21 mouse cellular contexts compared by ENCODE assay signal in genomic region chr4:119447786-119448185, GRCm38 (mm10). TPM values are rescaled to one million over a fixed set of nuclear protein-coding genes. Genes with fewer than 3 reads are reported as not detected.
DNase-seq lines count a peak whose midpoint lies in the region; ATAC-seq and TF ChIP-seq lines count a peak whose summit lies in the region.
"Had no signal": no experiment of that assay in that cellular context is flagged by ENCODE, and none has a peak within 500 bp of the region (broad histone marks: within the 10 kb centered on the region; RNA-seq: fewer than 3 reads in every experiment).

No protein-coding gene starts in this region.

- no peaks in the 10 kb centered on the region for H3K9me3 ChIP-seq in lung, postnatal 0 days (ENCODE audit: low read length)
- H3K9me3 ChIP-seq: embryonic facial prominence, embryonic 10.5 days; embryonic facial prominence, embryonic 12.5 days; forebrain, embryonic 13.5 days; forebrain, embryonic 15.5 days had no signal

- no peak overlapping the region for H3K27ac ChIP-seq in lung, postnatal 0 days (ENCODE audit: low read length)
- H3K27ac ChIP-seq: embryonic facial prominence, embryonic 10.5 days; embryonic facial prominence, embryonic 12.5 days; forebrain, embryonic 13.5 days; forebrain, embryonic 15.5 days had no signal

- 46% methylated on average over 3 of the region's 3 CpGs for WGBS in lung, postnatal 0 days

- no peak overlapping the region for H3K4me2 ChIP-seq in lung, postnatal 0 days (replicated peaks; ENCODE audit: low read depth, low read length)
- H3K4me2 ChIP-seq: embryonic facial prominence, embryonic 12.5 days; forebrain, embryonic 13.5 days; forebrain, embryonic 15.5 days had no signal

- TF ChIP-seq EP300 in lung, postnatal 0 days (IDR thresholded peaks at IDR 0.05), result no peak

- no peak for TF ChIP-seq CTCF in lung, postnatal 0 days (IDR thresholded peaks at IDR 0.05)

- peak; percentile 67 for DNase-seq in adrenal gland, adult 2 months
- DNase-seq in adrenal gland, adult 18-20 months (ENCODE audit: low spot score in 2 of 2), result no peak
- peak; percentile 80 for DNase-seq in heart, adult 11 months
- DNase-seq in heart, postnatal 36 days, result no peak
- peak; percentile 54 for DNase-seq in adrenal gland, postnatal 14 days
- DNase-seq in lung, postnatal 0 days (ENCODE audit: low spot score), result no peak
- no peak for DNase-seq in frontal cortex, postnatal 10 days (ENCODE audit: low spot score in 2 of 2)
- DNase-seq: cerebellum, adult 11-12 months; cerebellum, adult 2 months; cerebellum, adult 9-10 months; cerebellum, postnatal 10 days; cerebellum, postnatal 25 days; forebrain, postnatal 0 days had no signal

- H3K27me3 ChIP-seq in lung, postnatal 0 days (replicated peaks; ENCODE audit: insufficient read depth, low read length), result no peaks in the 10 kb centered on the region
- H3K27me3 ChIP-seq: embryonic facial prominence, embryonic 12.5 days; forebrain, embryonic 13.5 days; forebrain, embryonic 15.5 days had no signal

- no peaks in the 10 kb centered on the region for H3K4me1 ChIP-seq in lung, postnatal 0 days (ENCODE audit: insufficient read depth, low read depth, low read length)
- H3K4me1 ChIP-seq: embryonic facial prominence, embryonic 12.5 days; forebrain, embryonic 13.5 days; forebrain, embryonic 15.5 days had no signal

- H3K4me3 ChIP-seq in lung, postnatal 0 days (ENCODE audit: low read depth, low read length), result no peak overlapping the region
- H3K4me3 ChIP-seq: embryonic facial prominence, embryonic 10.5 days; embryonic facial prominence, embryonic 12.5 days; forebrain, embryonic 13.5 days; forebrain, embryonic 15.5 days had no signal

- H3K36me3 ChIP-seq in lung, postnatal 0 days (ENCODE audit: insufficient read depth, low read length), result no peaks in the 10 kb centered on the region
- H3K36me3 ChIP-seq: embryonic facial prominence, embryonic 10.5 days; embryonic facial prominence, embryonic 12.5 days; forebrain, embryonic 15.5 days had no signal

- no peak overlapping the region for H3K9ac ChIP-seq in lung, postnatal 0 days (replicated peaks; ENCODE audit: low read depth)
- H3K9ac ChIP-seq: embryonic facial prominence, embryonic 12.5 days; forebrain, embryonic 13.5 days; forebrain, embryonic 15.5 days; forebrain, postnatal 0 days had no signal

- intact Hi-C loops in heart, postnatal 36 days (cut with DNase I), result no loop called here

- no peak for ATAC-seq in lung, postnatal 0 days
- ATAC-seq: forebrain, embryonic 13.5 days; forebrain, embryonic 15.5 days; forebrain, postnatal 0 days had no signal

RNA-seq across cellular contexts. Expression of gene Zmynd12, which starts 25.2 kb away (rescaled TPM):
- 1 to 10 TPM; 3.0 to 3.3 TPM for total RNA-seq in adrenal gland, adult 2 months (2021)
- 5.5 and 7.9 TPM in 2 replicates for polyA plus RNA-seq in adrenal gland, adult 2 months (2012; rRNA removed)
- 1 to 10 TPM; 2.6 to 2.8 TPM for total RNA-seq in adrenal gland, adult 18-20 months (2021)
- total RNA-seq in heart, postnatal 36 days (2021), result not detected
- 1.1 and 1.6 TPM in 2 replicates for total RNA-seq in adrenal gland, postnatal 14 days (2021)
- polyA plus RNA-seq in lung, postnatal 0 days (2015; fragmentation: Nextera tagmentation; extraction: Ambion mirVana), result 2.9 and 3.3 TPM in 2 replicates
- total RNA-seq: ES-E14, MEL had no signal
- polyA plus RNA-seq: C2C12; forebrain, embryonic 11.5 days had no signal

RNA-seq across cellular contexts. Expression of gene Ppcs, which starts 25.6 kb away (rescaled TPM):
- total RNA-seq in adrenal gland, adult 2 months (2021), result 10 to 100 TPM; 28.9 to 55.6 TPM
- 60.9 and 75.8 TPM in 2 replicates for polyA plus RNA-seq in adrenal gland, adult 2 months (2012; rRNA removed)
- total RNA-seq in adrenal gland, adult 18-20 months (2021), result 10 to 100 TPM; 39.4 to 41.0 TPM
- 10 to 100 TPM in 1 of 2 experiments, 1 to 10 TPM in 1; 9.6 to 12.7 TPM for total RNA-seq in heart, postnatal 36 days (2021)
- total RNA-seq in adrenal gland, postnatal 14 days (2021), result 36.5 and 41.5 TPM in 2 replicates
- 28.4 and 30.5 TPM in 2 replicates for polyA plus RNA-seq in lung, postnatal 0 days (2015; fragmentation: Nextera tagmentation; extraction: Ambion mirVana)

RNA-seq across cellular contexts. Expression of gene Ccdc30, which starts 32.5 kb away (rescaled TPM):
- 10 to 100 TPM in 1 of 2 experiments, 1 to 10 TPM in 1; 7.2 to 23.9 TPM for total RNA-seq in adrenal gland, adult 2 months (2021)
- 2.5 and 3.2 TPM in 2 replicates for polyA plus RNA-seq in adrenal gland, adult 2 months (2012; rRNA removed)
- 1 to 10 TPM; 8.2 to 8.7 TPM for total RNA-seq in adrenal gland, adult 18-20 months (2021)
- under 1 TPM in 1 of 2 experiments, not detected in 1; 0.36 TPM for total RNA-seq in heart, postnatal 36 days (2021)
- 8.4 and 9.7 TPM in 2 replicates for total RNA-seq in adrenal gland, postnatal 14 days (2021)
- polyA plus RNA-seq in lung, postnatal 0 days (2015; fragmentation: Nextera tagmentation; extraction: Ambion mirVana), result 7.3 and 7.8 TPM in 2 replicates
- total RNA-seq: MEL had no signal

RNA-seq across cellular contexts. Expression of gene Rimkla, which starts 44.6 kb away (rescaled TPM):
- total RNA-seq in adrenal gland, adult 2 months (2021), result under 1 TPM; 0.09 to 0.21 TPM
- 0.11 and 0.28 TPM in 2 replicates for polyA plus RNA-seq in adrenal gland, adult 2 months (2012; rRNA removed)
- under 1 TPM; 0.10 to 0.13 TPM for total RNA-seq in adrenal gland, adult 18-20 months (2021)
- total RNA-seq in heart, postnatal 36 days (2021), result under 1 TPM; 0.33 to 0.56 TPM
- total RNA-seq in adrenal gland, postnatal 14 days (2021), result 0.22 and 0.79 TPM in 2 replicates
- 0.30 and 0.31 TPM in 2 replicates for polyA plus RNA-seq in lung, postnatal 0 days (2015; fragmentation: Nextera tagmentation; extraction: Ambion mirVana)
- total RNA-seq: MEL had no signal
- polyA plus RNA-seq: C2C12 had no signal

Comparison
In these comparisons a context has a peak if more than half of its experiments do, and no peak if none do; other contexts are left out.
1. DNase-seq: peak in adrenal gland, adult 2 months (single experiment), heart, adult 11 months (single experiment) and adrenal gland, postnatal 14 days (single experiment); none in adrenal gland, adult 18-20 months (0 of 2), heart, postnatal 36 days (0 of 2), lung, postnatal 0 days (single experiment) and frontal cortex, postnatal 10 days (0 of 2).